Mouse (Mus musculus): ENCODE measurements at regions not wholly inside any gene's neighbourhood (a gene's known extent, or its start where the extent isn't known, plus 50 kb on each side); places are given as distances from the start of the nearest gene placed in this dataset.

DNA sequence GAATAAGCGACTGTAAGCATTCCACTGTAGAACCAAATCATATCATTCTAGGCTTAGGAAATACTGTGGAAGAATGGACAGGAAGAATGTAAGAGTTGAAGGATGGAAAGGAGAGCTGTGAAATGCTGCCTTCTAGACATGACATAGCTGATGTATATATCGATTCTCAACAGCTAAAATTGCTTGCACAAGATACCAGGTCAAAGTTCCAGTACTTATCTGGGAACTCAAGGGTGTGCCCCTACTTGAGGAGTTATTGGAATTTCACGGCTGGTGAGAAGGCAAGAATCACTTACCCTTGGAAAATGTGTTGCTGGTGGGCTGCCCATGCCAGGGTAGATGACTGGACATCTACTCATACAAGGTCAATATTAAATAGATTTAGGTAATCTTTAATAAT lies 322.0 kb downstream of the Kif20b start:
- TF ChIP-seq UBTF (IDR thresholded peaks at IDR 0.05; ENCODE audit: borderline replicate concordance, insufficient read depth, low read depth, low read length) (no peak), KAT2A (conservative IDR thresholded peaks at IDR 0.05; ENCODE audit: low read depth, low read length) (no peak), MXI1 (IDR thresholded peaks at IDR 0.05; ENCODE audit: low read depth, low read length) (no peak), ZNF384 (IDR thresholded peaks at IDR 0.05; ENCODE audit: low read depth, low read length) (no peak), CTCF (IDR thresholded peaks at IDR 0.05 in 2 of 3, conservative IDR thresholded peaks at IDR 0.05 in 1 of 3; ENCODE audit: control insufficient read depth in 1 of 3, insufficient read depth in 1 of 3, low read depth in 2 of 3, low read length in 3 of 3, poor library complexity in 1 of 3, severe bottlenecking in 1 of 3) (no peak), MEF2A (IDR thresholded peaks at IDR 0.05; ENCODE audit: extremely low read depth, insufficient replicate concordance, low read depth, low read length, poor library complexity, severe bottlenecking) (no peak), USF2 (IDR thresholded peaks at IDR 0.05; ENCODE audit: borderline replicate concordance in 1 of 2, insufficient read depth in 1 of 2, low read depth in 1 of 2, low read length in 2 of 2) (no peak), POLR2A (IDR thresholded peaks at IDR 0.05; ENCODE audit: control insufficient read depth in 1 of 2, insufficient read depth in 1 of 2, low read depth in 1 of 2, low read length in 2 of 2, poor library complexity in 1 of 2) (no peak)
